Mouse (Mus musculus) midbrain, embryonic 12.5 days (tissue): ENCODE measurements at regions not wholly inside any gene's neighbourhood (a gene's known extent, or its start where the extent isn't known, plus 50 kb on each side); places are given as distances from the start of the nearest gene placed in this dataset.
A peak's percentile ranks its signal among the peaks of the same experiment; 100 is the strongest.
"Not testable (repeated sequence)": the region's sequence is repeated elsewhere in the genome, so short reads cannot be mapped to it uniquely, and the experiment has no call there.

Experiments
- ATAC-seq: fragments of 200-750 bp; cut with Nextera tagmentation; 2 replicates; pipeline ENCODE4 v1.8.0; 2017; ENCODE audit warnings: low read depth, moderate TSS enrichment, moderate library complexity; ENCODE audit not compliant: low FRiP score
- H3K27ac ChIP-seq: fragments of 300-500 bp; sonication (generic); replicated peaks from 2 replicates; pipeline ENCODE4 v1.5.1; 2016; ENCODE audit warnings: mild to moderate bottlenecking
- H3K27me3 ChIP-seq: fragments of 300-500 bp; sonication (generic); 2 replicates; pipeline ENCODE4 v1.6.1; 2016; ENCODE audit warnings: mild to moderate bottlenecking
- H3K36me3 ChIP-seq: fragments of 300-500 bp; sonication (generic); 2 replicates; pipeline ENCODE4 v1.6.1; 2016
- H3K4me1 ChIP-seq: fragments of 300-500 bp; sonication (generic); 2 replicates; pipeline ENCODE4 v1.6.1; 2016
- H3K4me2 ChIP-seq: fragments of 300-500 bp; sonication (generic); replicated peaks from 2 replicates; pipeline ENCODE4 v1.6.1; 2016; ENCODE audit warnings: mild to moderate bottlenecking, moderate library complexity
- H3K4me3 ChIP-seq: fragments of 300-500 bp; sonication (generic); 2 replicates; pipeline ENCODE4 v1.5.1; 2016; ENCODE audit warnings: mild to moderate bottlenecking
- H3K9ac ChIP-seq: fragments of 300-500 bp; sonication (generic); replicated peaks from 2 replicates; pipeline ENCODE4 v1.6.1; 2016; ENCODE audit warnings: mild to moderate bottlenecking, moderate library complexity
- H3K9me3 ChIP-seq: fragments of 300-500 bp; sonication (generic); 2 replicates; pipeline ENCODE4 v1.6.1; 2016; ENCODE audit warnings: mild to moderate bottlenecking
- WGBS: fragments of 180-500 bp; shearing (Covaris S2); methylation state at CpG from one replicate; pipeline ENCODE4 v1.1.7; 2016; 5-methylcytosine and 5-hydroxymethylcytosine counted together

DNA sequence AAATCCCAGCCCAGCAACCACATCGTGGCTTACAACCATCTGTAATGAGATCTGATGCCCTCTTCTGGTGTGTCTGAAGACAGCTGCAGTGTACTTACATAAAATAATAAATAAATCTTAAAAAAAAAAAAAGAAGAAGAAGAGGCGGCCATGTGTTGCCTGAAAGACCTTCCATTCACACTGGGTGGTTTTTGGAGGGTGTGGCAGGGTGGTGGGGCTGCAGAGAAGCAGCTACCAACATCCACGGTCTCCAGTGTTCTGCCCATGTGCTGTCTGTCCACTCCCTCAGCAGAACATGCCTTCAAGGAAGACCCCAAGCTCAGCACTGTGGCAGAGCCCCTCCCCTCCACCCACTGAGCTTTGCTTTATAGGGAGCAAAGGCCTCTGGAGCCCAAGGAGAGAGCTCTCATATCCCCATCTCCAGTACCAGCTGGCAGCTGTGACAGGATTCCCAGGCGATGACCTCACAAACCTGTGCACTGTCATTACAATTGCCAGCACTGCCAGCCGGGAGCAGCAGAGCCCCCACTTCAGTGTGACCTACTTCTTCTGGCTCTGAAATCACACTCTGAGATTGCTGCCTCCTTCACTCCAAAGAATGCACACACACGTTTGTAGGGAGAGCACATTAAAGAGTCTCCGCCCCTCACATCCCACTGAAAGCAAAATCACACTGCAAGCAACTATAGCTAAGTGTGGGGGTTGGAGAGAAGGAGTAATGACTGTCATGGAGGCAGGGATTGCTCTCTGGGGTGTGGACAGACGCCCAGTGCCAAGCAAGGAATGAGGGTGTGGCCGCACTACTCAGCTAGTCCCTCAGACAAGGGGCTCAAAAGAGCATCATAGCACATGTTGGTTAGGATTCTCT, 82.8 kb upstream of the Klf13 start:
- Histone ChIP-seq H3K9ac (no peak overlapping the region), H3K27me3 (no peaks in the 10 kb centered on the region), H3K9me3 (no peaks in the 10 kb centered on the region), H3K4me1 (peaks cover 6% of the 10 kb centered on the region), H3K27ac (no peak overlapping the region), H3K4me2 (no peak overlapping the region), H3K36me3 (no peaks in the 10 kb centered on the region), H3K4me3 (no peak overlapping the region)
- WGBS, result 70% methylated on average over 9 of the region's 9 CpGs
- ATAC-seq, result peak; percentile 42; the same call in 1 of the 2 replicates

DNA sequence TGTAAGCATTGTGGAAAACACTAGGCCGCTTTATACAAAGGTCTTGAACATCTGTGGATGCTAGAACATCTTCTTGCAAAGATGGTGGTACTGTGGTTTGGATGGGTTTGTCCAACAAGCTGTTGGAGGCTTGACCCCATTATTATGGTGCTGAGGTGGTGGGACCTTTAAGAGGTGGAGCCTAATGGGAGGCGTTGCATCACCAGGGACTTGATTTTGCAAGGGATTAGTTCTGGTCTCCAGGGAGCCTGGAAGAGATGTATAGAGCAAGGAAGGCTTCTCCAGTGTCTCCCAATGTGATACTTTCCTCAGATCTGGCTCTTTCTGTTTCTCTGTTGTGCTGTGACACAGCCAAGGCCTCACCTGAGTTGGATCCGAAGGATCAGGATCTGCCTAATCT, 79.4 kb upstream of the Klf13 start:
- Histone ChIP-seq H3K9me3 (no peaks in the 10 kb centered on the region), H3K4me2 (no peak overlapping the region), H3K27ac (no peak overlapping the region), H3K36me3 (no peaks in the 10 kb centered on the region), H3K4me1 (peaks cover 6% of the 10 kb centered on the region), H3K9ac (no peak overlapping the region), H3K4me3 (no peak overlapping the region), H3K27me3 (no peaks in the 10 kb centered on the region)
- ATAC-seq, result no peak
- WGBS, result 59% methylated on average over 3 of the region's 3 CpGs

DNA sequence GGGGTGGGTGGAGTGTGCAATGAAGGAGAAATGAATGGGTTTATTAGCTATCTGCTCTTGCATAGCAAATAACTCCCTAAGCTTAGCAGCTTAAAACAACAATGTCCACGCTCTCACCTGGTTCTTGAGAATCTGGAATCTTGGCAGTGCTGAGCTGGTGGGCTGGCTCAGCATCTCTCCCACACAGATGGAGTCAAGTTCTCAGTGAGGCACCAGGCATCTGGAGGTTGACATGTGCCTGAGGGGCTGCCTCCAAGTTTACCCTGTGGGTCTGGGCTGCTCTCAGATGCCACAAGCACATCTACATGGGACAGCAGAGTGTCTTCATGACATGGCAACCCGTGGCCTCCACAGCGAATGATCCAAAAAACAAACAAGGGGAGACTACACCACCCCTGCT, 78.2 kb upstream of the Klf13 start:
- H3K9ac ChIP-seq, result no peak overlapping the region
- H3K36me3 ChIP-seq, result no peaks in the 10 kb centered on the region
- H3K4me3 ChIP-seq, result no peak overlapping the region
- WGBS, result 76% methylated on average over 3 of the region's 3 CpGs
- H3K27ac ChIP-seq, result no peak overlapping the region
- H3K9me3 ChIP-seq, result no peaks in the 10 kb centered on the region
- no peaks in the 10 kb centered on the region for H3K27me3 ChIP-seq
- no peak for ATAC-seq
- H3K4me1 ChIP-seq, result peaks cover 6% of the 10 kb centered on the region
- H3K4me2 ChIP-seq, result no peak overlapping the region

DNA sequence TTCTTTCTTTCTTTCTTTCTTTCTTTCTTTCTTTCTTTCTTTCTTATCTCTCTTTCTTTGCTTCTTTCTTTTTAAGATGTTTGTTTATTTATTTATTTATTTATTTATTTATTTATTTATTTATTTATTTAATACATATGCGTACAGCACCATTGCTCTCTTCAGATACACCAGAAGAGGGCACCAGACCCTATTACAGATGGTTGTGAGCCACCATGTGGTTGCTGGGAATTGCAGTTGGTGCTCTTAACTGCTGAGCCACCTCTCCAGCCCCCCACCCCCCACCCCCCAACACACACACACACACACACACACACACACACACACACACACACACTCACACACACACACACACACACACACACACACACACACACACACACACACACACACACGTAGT, 76.4 kb upstream of the Klf13 start:
- H3K4me1 ChIP-seq, H3K9ac ChIP-seq, H3K4me2 ChIP-seq, H3K9me3 ChIP-seq, ATAC-seq, H3K4me3 ChIP-seq, H3K36me3 ChIP-seq, H3K27me3 ChIP-seq, H3K27ac ChIP-seq: not testable (repeated sequence)
- WGBS, result 84% methylated on average over 2 of the region's 2 CpGs

DNA sequence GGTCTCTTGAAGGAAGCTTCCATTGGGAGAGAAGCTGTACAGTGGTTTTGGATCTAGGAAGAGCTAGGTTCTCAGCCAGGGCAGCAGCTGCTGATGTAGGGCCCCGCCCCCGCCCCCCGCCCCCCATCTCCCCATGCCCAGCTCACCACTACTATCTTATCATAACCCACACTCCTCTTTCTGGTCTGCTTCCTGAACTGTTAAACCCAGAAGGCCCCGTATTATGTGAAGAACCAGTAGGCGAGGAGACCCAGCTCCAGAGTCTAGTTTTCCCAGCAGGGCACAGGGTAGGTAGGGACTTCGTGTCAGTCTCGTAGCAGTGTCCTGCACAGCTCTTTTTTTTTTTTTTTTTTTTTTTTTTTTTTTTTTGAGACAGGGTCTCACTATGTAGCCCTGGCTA, 75.5 kb upstream of the Klf13 start:
- Histone ChIP-seq H3K4me2 (no peak overlapping the region), H3K27me3 (no peaks in the 10 kb centered on the region), H3K4me3 (no peak overlapping the region), H3K27ac (no peak overlapping the region), H3K4me1 (no peaks in the 10 kb centered on the region; the same call in 1 of the 2 replicates), H3K9me3 (0 out of 2 replicates have a peak, but pooled peaks cover 1% of the 10 kb centered on the region), H3K36me3 (no peaks in the 10 kb centered on the region), H3K9ac (no peak overlapping the region)
- no peak for ATAC-seq
- 80% methylated on average over 7 of the region's 7 CpGs for WGBS

DNA sequence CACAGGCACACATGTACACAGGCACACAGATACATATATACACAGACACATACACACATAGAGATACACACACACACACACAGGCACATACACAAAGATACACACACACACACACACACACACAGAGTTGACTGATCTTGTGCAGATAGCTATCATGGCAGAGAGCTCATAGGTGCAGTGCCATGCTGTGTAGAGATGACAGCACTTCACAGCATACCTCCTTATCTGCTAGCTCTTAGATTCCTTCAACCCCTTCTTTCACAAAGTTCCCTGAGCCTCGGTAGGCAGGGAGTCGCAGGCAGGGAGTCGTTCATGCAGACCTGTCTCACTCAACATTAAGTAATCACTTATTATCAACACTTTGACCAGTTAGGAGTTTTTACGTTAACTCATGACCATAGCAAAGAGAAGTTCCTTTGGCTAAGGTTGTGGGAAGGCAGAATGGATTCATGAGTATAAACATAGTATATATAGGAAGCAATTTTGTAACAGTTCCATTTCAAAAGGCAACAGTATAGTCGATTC, 74.4 kb upstream of the Klf13 start:
- Histone ChIP-seq H3K27ac (no peak overlapping the region), H3K36me3 (no peaks in the 10 kb centered on the region), H3K4me1 (no peaks in the 10 kb centered on the region; the same call in 1 of the 2 replicates), H3K27me3 (no peaks in the 10 kb centered on the region), H3K4me3 (no peak overlapping the region), H3K4me2 (no peak overlapping the region), H3K9me3 (0 out of 2 replicates have a peak, but pooled peaks cover 4% of the 10 kb centered on the region), H3K9ac (no peak overlapping the region)
- WGBS, result 85% methylated on average over 5 of the region's 5 CpGs
- no peak for ATAC-seq

DNA sequence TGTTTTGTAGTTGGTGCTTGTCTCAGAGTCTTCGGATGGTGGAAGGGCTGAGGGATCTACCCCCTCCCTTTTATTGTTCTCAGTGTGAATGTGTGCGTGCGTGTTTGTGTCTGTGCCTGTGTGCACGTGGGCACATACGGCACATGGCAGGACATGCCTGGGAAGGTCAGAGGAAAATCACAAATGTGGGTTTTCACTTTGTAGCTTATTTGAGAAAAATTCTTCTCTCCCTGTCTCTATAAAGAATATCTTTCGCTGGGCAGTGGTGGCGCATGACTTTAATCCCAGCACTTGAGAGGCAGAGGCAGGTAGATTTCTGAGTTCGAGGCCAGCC, 73.5 kb upstream of the Klf13 start:
- ATAC-seq, result no peak
- H3K4me3 ChIP-seq, result no peak overlapping the region
- no peaks in the 10 kb centered on the region for H3K27me3 ChIP-seq
- no peaks in the 10 kb centered on the region for H3K36me3 ChIP-seq
- H3K27ac ChIP-seq, result no peak overlapping the region
- no peak overlapping the region for H3K9ac ChIP-seq
- 89% methylated on average over 8 of the region's 8 CpGs for WGBS
- H3K9me3 ChIP-seq, result 0 out of 2 replicates have a peak, but pooled peaks cover 4% of the 10 kb centered on the region
- no peaks in the 10 kb centered on the region for H3K4me1 ChIP-seq
- H3K4me2 ChIP-seq, result no peak overlapping the region

DNA sequence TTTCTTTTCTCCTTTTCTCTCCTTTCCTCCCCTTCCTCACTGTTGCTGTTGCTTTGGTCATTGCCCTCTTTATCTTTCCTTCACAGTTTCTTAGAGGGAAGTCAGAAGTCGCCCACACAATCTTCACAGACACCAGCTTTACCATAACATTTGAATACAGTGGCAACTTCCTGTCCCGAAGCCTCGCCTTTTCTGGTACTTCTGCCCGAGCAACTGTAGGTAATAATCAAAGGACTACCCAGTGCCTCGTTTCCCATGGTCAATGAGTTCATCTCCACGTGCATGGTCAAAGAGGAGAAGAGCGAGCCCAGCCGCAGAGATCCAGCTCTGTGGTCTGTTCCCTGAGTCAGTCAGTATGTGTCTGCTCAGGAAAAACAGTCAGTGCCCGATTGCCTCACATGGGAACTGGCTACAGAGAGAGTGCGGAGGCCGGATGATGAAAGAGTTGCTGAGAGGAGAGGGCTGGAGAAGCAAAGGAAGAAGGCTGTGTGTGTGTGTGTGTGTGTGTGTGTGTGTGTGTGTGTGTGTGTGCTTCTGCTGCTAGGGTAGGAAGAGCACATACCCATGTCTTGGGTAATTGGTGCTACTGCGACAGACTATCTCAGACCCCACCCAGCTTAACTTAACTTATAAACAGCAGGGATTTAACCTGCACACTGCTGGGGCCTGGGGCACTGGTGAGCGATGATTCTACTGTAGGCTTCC, 73.0 kb upstream of the Klf13 start:
- no peak for ATAC-seq
- no peaks in the 10 kb centered on the region for H3K4me1 ChIP-seq
- no peak overlapping the region for H3K9ac ChIP-seq
- H3K4me2 ChIP-seq, result no peak overlapping the region
- H3K36me3 ChIP-seq, result no peaks in the 10 kb centered on the region
- H3K4me3 ChIP-seq, result no peak overlapping the region
- 82% methylated on average over 13 of the region's 13 CpGs for WGBS
- no peaks in the 10 kb centered on the region for H3K27me3 ChIP-seq
- H3K27ac ChIP-seq, result no peak overlapping the region
- H3K9me3 ChIP-seq, result 0 out of 2 replicates have a peak, but pooled peaks cover 4% of the 10 kb centered on the region

DNA sequence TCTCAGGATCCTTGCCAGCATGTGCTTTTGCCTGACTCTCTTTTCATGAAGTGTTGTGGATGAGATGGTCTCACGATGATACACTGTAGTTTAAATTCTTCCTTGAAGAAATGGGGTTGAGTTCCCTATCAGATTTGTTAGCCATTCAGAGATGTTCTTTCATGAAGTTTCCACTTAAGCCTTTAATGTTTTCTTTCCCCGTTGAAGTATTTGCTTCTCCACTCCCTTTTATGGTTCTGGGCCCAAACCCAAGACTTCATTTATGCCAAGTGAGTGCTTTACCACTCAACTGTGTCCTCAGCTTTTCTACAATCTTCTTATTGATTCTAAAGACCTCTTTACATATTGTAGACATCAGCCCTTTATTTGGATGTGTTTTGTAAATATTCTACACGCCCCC, 71.9 kb upstream of the Klf13 start:
- Histone ChIP-seq H3K4me1 (no peaks in the 10 kb centered on the region), H3K9me3 (0 out of 2 replicates have a peak, but pooled peaks cover 4% of the 10 kb centered on the region), H3K36me3 (no peaks in the 10 kb centered on the region), H3K4me3 (no peak overlapping the region), H3K27ac (no peak overlapping the region), H3K27me3 (no peaks in the 10 kb centered on the region), H3K4me2 (no peak overlapping the region), H3K9ac (no peak overlapping the region)
- 84% methylated on average over 3 of the region's 3 CpGs for WGBS
- ATAC-seq, result no peak

DNA sequence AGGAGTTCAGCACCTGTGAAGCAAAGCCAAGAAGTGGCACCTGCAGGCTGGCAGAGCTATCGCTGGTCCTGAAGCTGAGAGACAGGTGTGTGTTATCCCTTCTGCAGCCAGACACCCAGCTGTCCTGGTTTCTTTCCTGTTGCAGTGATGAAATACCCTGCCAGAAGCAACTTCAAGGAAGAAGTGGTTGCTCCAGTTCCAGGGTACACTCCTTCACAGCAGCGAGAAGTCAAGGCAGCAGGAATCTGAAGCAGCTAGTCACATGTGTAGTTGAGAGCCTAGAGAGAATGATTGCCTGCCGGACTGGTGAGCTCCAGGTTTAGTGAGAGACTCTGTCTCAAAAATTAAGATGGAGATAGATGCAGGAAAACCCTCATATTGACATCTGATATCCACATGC, 69.1 kb upstream of the Klf13 start:
- Histone ChIP-seq H3K36me3 (no peaks in the 10 kb centered on the region), H3K4me2 (no peak overlapping the region), H3K27me3 (no peaks in the 10 kb centered on the region), H3K27ac (no peak overlapping the region), H3K9me3 (0 out of 2 replicates have a peak, but pooled peaks cover 4% of the 10 kb centered on the region), H3K9ac (no peak overlapping the region), H3K4me3 (no peak overlapping the region), H3K4me1 (no peaks in the 10 kb centered on the region)
- no peak for ATAC-seq
- 90% methylated on average over 3 of the region's 3 CpGs for WGBS

DNA sequence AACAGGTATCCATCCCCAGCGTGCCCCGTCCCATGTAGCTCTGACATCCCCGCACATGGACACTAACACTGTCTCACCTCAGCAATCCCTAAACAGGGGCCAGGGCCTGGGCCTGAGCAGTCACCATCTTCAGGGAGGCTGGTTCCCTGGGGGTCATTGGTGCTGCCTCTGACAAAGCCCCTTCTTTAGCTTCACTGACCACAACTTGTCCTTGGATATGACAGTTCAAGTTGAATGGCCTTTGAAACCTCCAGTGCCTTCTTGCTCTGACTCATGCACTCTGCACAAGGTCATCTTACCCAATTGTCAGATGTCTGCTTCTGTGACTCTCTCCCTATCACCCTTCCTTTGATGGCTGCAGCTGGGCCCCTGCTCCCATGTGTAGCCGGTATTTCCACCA, 68.2 kb upstream of the Klf13 start:
- Histone ChIP-seq H3K27ac (no peak overlapping the region), H3K9me3 (0 out of 2 replicates have a peak, but pooled peaks cover 4% of the 10 kb centered on the region), H3K9ac (no peak overlapping the region), H3K4me1 (no peaks in the 10 kb centered on the region), H3K4me2 (no peak overlapping the region), H3K4me3 (no peak overlapping the region), H3K36me3 (no peaks in the 10 kb centered on the region), H3K27me3 (no peaks in the 10 kb centered on the region)
- WGBS, result 91% methylated on average over 4 of the region's 4 CpGs
- no peak for ATAC-seq

DNA sequence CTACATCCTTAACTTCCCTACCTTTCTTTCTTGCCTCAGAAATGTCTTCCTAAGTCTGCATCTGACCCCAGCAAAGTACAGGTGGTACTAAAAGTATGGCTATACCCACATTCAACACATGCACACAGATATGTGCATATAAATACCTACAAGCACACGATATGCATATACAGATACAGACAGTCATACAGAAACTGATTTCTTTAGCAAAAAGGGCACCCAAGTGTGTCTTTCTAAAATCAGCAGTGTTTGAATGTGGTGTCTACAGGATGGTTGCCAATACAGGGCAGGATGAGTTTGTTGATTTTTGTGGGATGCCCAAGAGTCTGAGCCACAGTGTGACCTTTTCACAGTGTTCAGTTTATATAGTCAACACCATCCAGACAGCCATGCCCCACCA, 67.0 kb upstream of the Klf13 start:
- Histone ChIP-seq H3K4me3 (no peak overlapping the region), H3K36me3 (no peaks in the 10 kb centered on the region), H3K4me2 (no peak overlapping the region), H3K4me1 (no peaks in the 10 kb centered on the region), H3K9ac (no peak overlapping the region), H3K27ac (no peak overlapping the region), H3K27me3 (no peaks in the 10 kb centered on the region), H3K9me3 (0 out of 2 replicates have a peak, but pooled peaks cover 4% of the 10 kb centered on the region)
- no peak for ATAC-seq
- WGBS, result 91% methylated on average over 1 of the region's 1 CpGs
